Mouse (Mus musculus): ENCODE measurements around the gene Rusc2.

The Rusc2 gene

GRCm38 (mm10) chr4:43417269-43418062 lies 35.7 kb downstream of the Rusc2 start:
- no peak for DNase-seq

- no peak for DNase-seq
Observed at GRCm38 (mm10) chr4:43418450-43418849, 36.7 kb downstream of the Rusc2 start.

- DNase-seq, result no peak
Observed at GRCm38 (mm10) chr4:43418973-43419656, 37.3 kb downstream of the Rusc2 start.

- no peak for DNase-seq
Observed at GRCm38 (mm10) chr4:43419801-43420281, 38.1 kb downstream of the Rusc2 start.

DNA sequence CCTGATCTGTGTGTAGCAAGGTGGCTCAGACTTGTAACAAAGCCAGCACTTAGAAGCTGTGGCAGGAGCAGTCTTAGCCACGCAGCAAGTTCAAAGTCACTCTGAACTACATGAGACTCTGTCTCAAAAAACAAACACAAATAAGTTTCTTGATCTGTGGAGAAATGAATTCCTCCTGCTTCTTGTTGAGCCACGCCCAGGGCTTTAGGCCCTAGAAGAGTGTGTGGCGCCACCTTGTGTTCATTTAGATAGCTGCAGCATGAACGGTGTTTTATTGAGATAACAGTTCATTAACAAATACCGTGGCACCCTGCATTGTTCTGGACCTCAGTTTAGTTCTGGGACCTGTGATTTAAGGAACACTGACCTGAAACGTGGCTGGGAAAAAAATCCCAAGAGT lies 38.5 kb downstream of the Rusc2 start:
- DNase-seq, result peak; percentile 86

- DNase-seq, result no peak
Observed at GRCm38 (mm10) chr4:43421632-43422240, 40.0 kb downstream of the Rusc2 start.

GRCm38 (mm10) chr4:43423267-43423934 lies 41.6 kb downstream of the Rusc2 start:
- no peak for DNase-seq

DNA sequence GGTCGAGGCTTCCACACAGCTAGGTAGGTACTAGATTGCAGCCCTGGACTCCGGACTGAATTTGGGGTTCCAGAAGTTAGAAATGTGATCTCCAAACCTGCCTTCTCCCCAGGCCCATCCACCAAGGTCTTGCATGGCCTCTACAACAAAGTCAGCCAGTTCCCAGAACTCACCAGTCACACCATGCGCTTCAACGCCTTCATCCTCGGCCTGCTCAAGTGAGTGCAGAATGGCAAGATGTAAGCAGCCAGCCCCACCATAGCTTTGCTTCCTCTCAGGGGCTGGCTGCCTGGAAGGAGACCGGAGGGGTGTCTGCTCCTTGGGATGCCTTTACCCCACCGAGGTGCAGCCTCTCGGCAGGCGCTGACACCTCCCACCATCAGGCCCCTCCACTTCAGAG lies 42.3 kb downstream of the Rusc2 start:
- DNase-seq, result no peak

- no peak for DNase-seq
Observed at GRCm38 (mm10) chr4:43425197-43425596, 43.4 kb downstream of the Rusc2 start.

DNA sequence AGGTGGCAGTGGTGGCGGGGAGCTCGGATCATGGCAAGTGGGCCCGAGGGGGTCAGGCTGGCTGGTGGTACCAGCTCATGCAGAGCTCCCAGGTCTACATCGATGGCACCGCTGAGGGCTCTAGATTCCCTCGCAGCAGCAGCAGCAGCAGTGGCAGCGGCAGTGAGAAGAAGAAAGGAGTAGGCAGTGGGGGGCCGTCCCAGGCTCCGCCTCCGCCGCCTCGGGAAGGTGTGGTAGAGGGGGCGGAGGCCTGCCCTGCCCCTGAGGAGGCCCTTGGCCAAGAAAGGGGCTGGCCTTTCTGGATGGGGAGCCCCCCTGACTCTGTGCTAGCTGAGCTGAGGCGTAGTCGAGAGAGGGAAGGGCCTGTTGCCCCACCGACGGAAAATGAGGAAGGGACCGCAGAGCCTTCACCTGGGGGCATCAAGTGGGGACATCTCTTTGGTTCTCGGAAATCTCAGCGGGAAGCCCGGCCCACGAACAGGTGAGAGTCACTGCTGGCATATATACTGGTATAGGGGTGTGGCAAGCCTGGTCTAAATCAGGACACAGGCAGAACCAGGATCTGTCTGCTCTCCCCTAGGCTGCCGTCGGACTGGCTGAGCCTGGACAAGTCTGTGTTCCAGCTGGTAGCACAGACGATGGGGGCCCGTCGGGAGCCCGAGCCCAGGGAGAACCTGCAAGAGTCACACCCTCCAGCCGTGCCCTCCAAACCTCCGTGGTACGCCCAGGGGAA lies 44.0 kb downstream of the Rusc2 start:
- peak; percentile 17 for DNase-seq

- DNase-seq, result no peak
Observed at GRCm38 (mm10) chr4:43426487-43426886, 44.7 kb downstream of the Rusc2 start.

GRCm38 (mm10) chr4:43427501-43428179 lies 45.9 kb downstream of the Rusc2 start:
- peak; percentile 19 for DNase-seq

DNA sequence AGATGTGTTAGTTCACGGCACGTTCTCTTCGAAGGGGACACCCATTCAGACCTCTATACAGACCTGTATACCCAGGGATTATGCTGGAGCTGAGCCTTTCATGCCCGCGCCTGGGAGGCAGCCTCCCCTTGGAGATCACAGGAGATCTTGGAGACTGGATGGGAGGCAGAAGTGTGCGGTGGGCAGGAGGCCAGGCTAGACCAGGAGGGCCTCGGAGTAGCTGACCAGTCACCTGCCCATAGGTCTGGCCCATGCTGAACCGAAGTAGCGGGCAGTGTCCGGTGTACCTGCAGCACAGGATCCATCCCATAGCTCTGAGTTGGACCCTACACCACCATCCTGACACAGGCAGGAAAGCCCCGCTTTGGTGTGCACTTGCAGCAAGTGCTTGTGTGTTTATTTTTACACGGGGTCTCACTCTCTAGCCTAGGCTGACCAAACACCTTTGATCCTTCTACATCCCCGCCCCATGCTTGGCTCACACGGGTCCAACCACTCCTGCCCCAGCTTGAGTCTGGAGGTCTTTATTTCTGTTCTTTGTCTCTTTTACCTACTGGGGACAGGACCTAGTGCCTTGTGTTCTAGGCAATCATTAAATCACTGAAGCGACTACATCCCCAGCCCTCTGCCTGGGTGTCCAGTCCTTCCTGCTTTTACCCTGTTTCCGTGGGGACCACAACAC lies 46.5 kb downstream of the Rusc2 start:
- DNase-seq, result no peak

DNA sequence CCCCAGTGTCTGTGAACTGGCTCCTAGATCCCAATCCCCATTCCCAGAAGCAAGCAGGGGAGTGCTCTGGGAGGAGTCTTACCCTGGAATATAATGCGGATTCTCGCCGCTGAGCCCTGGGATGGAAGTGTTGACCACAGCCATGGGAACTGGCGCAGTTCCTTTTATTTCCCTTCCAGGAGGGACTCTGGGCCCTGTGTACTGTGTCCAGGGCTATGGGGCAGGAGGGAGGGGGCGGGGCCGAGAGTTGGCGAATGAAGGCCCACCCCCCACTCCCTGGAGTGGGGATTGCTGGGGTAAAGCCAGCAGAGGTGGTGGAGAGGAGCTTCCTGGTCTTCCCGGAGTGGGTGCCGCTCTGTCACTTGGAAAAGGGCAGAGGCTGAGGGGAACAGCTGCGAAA lies 47.2 kb downstream of the Rusc2 start, which contains the start of gene Fam166b:
Gene Fam166b, minus strand, starts transcription at position 189 of the 400 bp plus-strand sequence.
- DNase-seq, result peak; percentile 62

- peak; percentile 94 for DNase-seq
Observed at GRCm38 (mm10) chr4:43431690-43432089, 49.9 kb downstream of the Rusc2 start.

- DNase-seq, result no peak
Observed at GRCm38 (mm10) chr4:43432832-43433231, 51.1 kb downstream of the Rusc2 start.

GRCm38 (mm10) chr4:43441639-43442038 lies 59.9 kb downstream of the Rusc2 start, which contains the start of gene Tesk1:
TSS of gene Tesk1 (plus strand) at chr4:43441939.
- no peak for DNase-seq

- peak; percentile 99 for DNase-seq
Observed at GRCm38 (mm10) chr4:43442044-43442443, 60.3 kb downstream of the Rusc2 start.

GRCm38 (mm10) chr4:43442456-43443361 lies 60.9 kb downstream of the Rusc2 start:
- DNase-seq, result peak; percentile 77

GRCm38 (mm10) chr4:43443511-43443910 lies 61.7 kb downstream of the Rusc2 start:
- peak; percentile 34 for DNase-seq

Data from retina, postnatal 1 day (tissue).